Mouse (Mus musculus) cerebellum, adult 2 months (tissue): ENCODE results near the gene Syne2.

Experiments
- CTCF ChIP-seq: fragments of 200-500 bp; IDR thresholded peaks from 2 replicates; pipeline ENCODE4 v1.5.1; 2011; ENCODE audit warnings: low read depth, mild to moderate bottlenecking, control low read depth, low read length, moderate library complexity, borderline replicate concordance; ENCODE audit not compliant: insufficient read depth
- POLR2A ChIP-seq: fragments of 200-500 bp; IDR thresholded peaks from 2 replicates; pipeline ENCODE4 v1.6.1; 2011; ENCODE audit warnings: low read length, control low read depth, borderline replicate concordance; ENCODE audit not compliant: insufficient read depth

DNA sequence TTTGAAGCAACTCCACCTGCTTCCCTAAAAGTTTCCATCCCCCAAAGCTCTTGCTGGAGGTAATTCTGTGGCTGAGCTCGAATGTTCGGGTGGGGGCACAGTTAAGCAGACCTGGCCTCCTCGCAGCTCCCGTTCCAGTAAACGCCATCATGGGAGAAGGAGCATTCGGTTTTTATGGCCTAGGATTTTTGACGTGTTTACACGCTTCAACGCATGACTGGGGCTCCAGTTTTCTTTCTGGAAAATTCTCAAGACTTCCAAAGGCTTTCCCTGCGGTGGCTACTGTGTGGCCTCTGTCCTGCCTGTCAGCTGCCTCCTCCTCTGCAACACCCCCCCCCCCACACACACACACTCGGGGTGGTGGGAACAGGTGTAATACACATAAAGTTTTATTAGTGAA, 1.5 kb downstream of the Syne2 start:
- TF ChIP-seq CTCF (no peak), POLR2A (no peak)
